Mouse (Mus musculus) layer of hippocampus, postnatal 10 days (tissue): ENCODE measurements around the gene Theg. TPM values are rescaled to one million over a fixed set of nuclear protein-coding genes. Genes with fewer than 3 reads are reported as not detected.

ENCODE experiments used
- DNase-seq, 2 experiments: peaks; one replicate each; pipeline ENCODE4 v3.0.0; 2021; ENCODE audit warnings: low spot score in 2 of 2
- microRNA-seq, 2 experiments: library from miRNA; unstranded; fragments of <30 nt; microRNA quantifications; one replicate each; pipeline ENCODE4 v1.2.0; 2021
- total RNA-seq, 2 experiments: library from RNA; stranded (reverse); gene quantifications; 2 replicates each; pipeline ENCODE4 v1.2.3; 2021

The Theg gene
- total RNA-seq, 2 experiments from 2014 or later, result not detected

DNA sequence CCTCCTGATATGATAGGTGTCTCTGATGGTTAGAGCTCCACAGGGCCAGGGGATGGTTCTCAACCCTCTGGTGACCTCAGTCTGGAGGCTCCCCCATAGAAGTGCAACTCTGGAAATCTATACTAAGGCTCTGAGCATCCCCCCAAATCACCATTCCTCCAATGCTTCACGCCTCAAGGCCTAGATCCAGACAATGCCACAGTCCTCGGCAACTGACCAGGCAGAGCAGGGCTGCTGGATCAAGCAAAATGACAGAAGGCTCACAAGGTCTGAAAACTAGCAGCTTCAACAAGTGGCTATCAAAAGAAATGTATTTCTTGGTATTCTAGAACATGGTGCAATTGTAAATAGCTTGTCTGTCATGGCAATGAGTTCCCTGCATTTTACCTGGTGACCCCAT lies 49.4 kb downstream of the Theg start:
- peak in 1 of 2 experiments; percentile 10 for DNase-seq

GRCm38 (mm10) chr10:79537271-79537670 lies 49.9 kb downstream of the Theg start:
- DNase-seq, result peak in 1 of 2 experiments; percentile 7

DNA sequence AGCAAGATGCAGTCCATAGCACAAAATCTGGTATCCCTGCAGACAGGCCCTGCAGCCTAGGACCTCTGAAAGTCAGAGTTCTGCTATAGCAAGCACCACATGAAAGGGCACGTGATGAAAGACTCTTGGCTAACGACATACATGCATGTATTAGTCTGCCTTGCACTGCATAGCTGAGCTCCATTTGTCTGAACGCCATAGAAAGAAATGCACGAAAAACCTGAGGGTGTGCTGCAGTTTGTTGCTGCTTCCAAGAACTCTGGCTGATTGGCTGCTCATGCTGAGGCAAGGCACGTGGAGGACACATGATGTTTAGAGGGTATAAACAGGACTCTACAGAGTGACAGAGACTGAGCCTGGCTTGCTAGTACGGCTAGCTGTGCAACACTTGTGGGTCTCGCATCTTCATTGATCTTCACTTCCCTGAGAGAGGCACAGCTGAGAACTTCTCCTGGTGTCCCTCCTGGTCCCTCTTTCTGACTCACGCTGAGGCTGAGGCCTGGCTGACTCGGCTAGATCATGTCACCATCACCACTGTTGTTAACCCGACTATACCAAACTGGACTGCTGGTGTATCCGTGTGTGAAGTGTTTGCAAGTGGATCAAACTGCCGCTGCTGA lies 50.6 kb downstream of the Theg start:
- DNase-seq, result no peak

DNA sequence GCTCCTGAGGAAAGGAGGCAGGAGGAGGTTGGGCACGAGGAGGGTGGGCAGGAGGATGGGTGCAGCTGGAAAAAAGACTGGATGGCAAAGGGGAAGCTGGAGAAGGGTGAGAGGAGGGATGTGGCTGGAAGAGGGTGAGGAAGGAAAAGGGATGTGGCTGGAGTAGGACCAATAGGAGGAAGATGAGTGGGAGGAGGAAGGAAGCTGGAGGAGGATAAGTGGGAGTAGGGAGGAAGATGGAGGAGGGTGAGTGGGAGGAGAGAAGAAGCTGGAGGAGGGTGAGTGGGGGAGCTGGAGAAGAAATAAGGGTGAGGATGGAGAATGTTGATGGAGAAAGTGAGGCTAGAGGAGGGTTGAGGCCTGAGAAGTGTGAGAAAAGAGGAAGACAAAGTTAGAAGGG lies 51.7 kb downstream of the Theg start:
- no peak for DNase-seq

- DNase-seq, result no peak
These were observed 52.7 kb downstream of the Theg start for GRCm38 (mm10) chr10:79534426-79534825.

DNA sequence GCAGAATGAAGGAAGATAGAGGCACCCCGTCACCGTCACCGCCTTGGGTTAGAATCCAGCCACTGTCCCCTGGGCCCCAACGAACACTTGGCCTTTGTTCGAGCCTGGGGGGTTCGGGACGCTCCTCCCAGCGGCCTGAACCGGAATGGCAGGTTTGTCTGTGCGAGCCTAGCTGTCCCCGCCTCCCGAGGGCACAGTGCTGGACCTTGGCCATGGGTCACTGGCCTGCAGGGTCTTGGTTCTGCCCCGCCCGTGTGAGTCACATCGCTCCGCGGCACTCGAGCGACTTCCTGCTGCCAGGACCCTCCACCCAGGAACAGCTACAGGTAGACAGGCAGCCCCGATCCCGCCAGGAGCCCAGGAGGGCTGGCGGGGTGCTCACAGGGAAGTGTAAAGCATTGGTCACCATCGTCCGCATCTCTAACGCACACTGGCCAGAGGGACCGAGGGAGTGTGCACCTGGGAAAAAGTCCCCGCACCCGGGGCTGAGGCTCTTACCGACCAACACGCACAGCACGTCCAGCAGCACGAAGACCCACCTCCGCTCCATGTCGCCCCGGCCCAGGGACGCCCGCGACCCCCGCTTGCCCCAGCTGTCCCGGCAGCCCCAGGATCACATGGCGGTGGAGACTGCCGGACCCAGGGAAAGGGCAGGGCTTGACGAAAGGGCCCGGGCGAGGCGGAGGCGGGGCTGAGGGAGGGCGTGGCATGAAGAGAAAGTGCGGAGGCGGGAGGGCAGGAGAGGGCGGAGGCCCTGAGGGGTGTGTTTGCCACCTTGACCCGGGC lies 53.8 kb downstream of the Theg start, which contains the start of gene Plpp2:
Gene Plpp2 (minus strand): TSS at position 671 of the 786 bp plus-strand sequence.
- DNase-seq, result peak; percentile 38 to 56

- DNase-seq, result peak in 1 of 2 experiments; percentile 10
These were observed 54.5 kb downstream of the Theg start for GRCm38 (mm10) chr10:79532678-79533077.

GRCm38 (mm10) chr10:79531593-79531992 lies 55.5 kb downstream of the Theg start:
- DNase-seq, result peak; percentile 3 to 8

GRCm38 (mm10) chr10:79530721-79531120 lies 56.4 kb downstream of the Theg start:
- DNase-seq, result no peak

DNA sequence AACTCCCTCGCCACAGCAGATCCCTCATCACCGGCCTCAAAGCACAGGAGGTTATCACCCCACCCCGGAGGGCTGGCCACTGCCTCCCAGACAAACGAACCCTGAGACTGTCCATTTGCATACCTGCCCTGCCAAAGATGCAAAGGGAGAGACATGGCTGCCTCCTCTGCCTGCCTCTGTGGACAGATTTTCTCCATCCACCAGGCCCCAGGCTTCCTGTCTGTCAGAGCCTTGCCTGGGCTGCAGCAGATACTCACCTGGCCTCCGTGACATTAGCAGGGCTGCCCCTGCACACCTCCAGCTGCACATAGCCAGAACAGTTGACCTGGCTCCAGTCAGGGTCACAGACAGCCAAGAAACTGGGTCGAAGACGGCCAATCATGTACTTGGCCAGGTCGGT lies 56.9 kb downstream of the Theg start:
- peak in 1 of 2 experiments; percentile 8 for DNase-seq

GRCm38 (mm10) chr10:79528081-79528480 lies 59.0 kb downstream of the Theg start:
- DNase-seq, result no peak

DNA sequence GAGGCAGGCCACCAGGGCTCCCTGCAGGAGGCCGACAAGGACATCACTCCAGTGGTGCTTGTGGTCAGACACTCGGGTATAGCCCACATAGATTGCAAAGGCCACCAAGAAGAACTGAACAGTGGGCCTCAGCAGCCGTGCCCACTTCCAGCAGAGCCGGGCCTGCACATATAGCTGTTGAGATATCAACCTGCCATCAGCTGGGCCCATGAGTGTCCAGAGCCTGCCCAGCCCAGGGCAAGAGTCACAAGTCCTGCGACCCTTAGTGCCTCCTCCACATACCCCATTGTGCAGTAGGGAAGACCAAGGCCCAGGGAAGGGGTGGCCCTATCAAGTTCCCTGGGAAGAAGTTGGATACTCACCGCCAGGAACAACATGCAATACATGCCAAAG lies 59.7 kb downstream of the Theg start:
- DNase-seq, result no peak

DNA sequence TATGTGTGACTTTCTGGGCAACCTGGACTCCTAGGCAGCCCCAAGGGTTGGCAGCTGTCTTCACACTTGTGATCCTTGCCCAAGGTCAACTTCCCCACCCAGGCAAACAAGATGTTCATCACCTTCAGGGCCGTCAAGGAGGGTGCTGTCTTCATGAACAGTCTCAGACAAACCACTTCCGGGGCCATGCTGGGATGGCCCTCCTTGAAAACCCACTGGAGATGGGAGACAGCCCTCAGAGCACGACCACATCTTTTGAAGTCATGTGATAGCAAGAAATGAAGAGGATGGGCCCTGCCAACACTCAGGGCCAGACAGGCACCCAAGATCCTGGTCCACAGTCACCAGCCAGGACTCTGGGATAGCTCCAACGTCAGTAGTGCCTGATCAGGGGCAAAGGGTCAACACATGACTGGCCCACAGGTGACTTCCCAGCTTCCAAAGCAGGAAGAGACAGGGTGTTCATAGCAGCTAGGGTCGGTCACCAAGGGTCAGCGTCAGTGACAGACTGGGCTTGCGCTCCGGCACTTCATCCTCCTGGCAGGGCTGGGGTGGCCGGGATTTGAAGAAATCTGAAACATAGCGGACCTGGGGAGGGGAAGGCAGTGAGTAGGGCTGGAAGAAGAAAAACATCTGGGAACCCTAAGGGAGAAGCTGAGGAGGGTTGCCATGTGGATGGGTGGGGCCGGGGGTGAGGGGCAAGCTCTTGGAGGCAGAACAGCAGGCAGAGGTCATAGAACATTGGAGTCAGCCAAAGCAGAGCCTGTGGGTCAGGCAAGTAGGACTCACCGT lies 60.3 kb downstream of the Theg start:
- no peak for DNase-seq

Small RNA genes within 50 kb of the gene (microRNA-seq; reads per million reads assigned to microRNA genes)
- 0 to 0.22 reads per million in 2 experiments for gene Mir6909

Other genes with a start within 250 kb of the Theg start
- gene Vmn2r82, start 230.8 kb downstream of the Theg start, total RNA-seq, result not detected
- gene Vmn2r83, start 118.6 kb downstream of the Theg start, total RNA-seq, result not detected
- 1 to 10 TPM; 4.0 to 4.3 TPM for gene Plpp2, start 53.5 kb downstream of the Theg start, total RNA-seq
- 10 to 100 TPM; 52.1 to 56.3 TPM for gene Mier2, start 32.1 kb downstream of the Theg start, total RNA-seq
- gene C2cd4c, start 26.7 kb upstream of the Theg start, total RNA-seq, result 10 to 100 TPM; 11.0 to 11.3 TPM
- gene Shc2, start 50.6 kb upstream of the Theg start, total RNA-seq, result 10 to 100 TPM; 48.0 to 48.3 TPM
- under 1 TPM; 0.39 to 0.62 TPM for gene Odf3l2, start 58.4 kb upstream of the Theg start, total RNA-seq
- under 1 TPM in 1 of 2 experiments, not detected in 1; 0.32 TPM for gene Madcam1, start 77.2 kb upstream of the Theg start, total RNA-seq
- 10 to 100 TPM; 68.5 to 80.9 TPM for gene Tpgs1, start 82.0 kb upstream of the Theg start, total RNA-seq
- 10 to 100 TPM; 54.8 to 56.2 TPM for gene Cdc34, start 94.9 kb upstream of the Theg start, total RNA-seq
- 1 to 10 TPM; 1.6 to 1.8 TPM for gene Gzmm, start 101.7 kb upstream of the Theg start, total RNA-seq
- 100 to 1,000 TPM; 692 to 694 TPM for gene Bsg, start 117.2 kb upstream of the Theg start, total RNA-seq
- gene Hcn2, start 129.3 kb upstream of the Theg start, total RNA-seq, result 10 to 100 TPM; 82.8 to 84.2 TPM
- 10 to 100 TPM; 36.1 to 44.7 TPM for gene Polrmt, start 159.2 kb upstream of the Theg start, total RNA-seq
- 1 to 10 TPM; 1.2 to 1.7 TPM for gene Fgf22, start 167.7 kb upstream of the Theg start, total RNA-seq
- 10 to 100 TPM; 90.8 to 97.7 TPM for gene Rnf126, start 179.6 kb upstream of the Theg start, total RNA-seq
- 1 to 10 TPM; 1.3 to 1.5 TPM for gene Fstl3, start 189.9 kb upstream of the Theg start, total RNA-seq
- under 1 TPM; 0.21 to 0.31 TPM for gene Prss57, start 203.6 kb upstream of the Theg start, total RNA-seq
- gene Palm, start 206.2 kb upstream of the Theg start, total RNA-seq, result 100 to 1,000 TPM; 392 to 395 TPM
- gene Misp, start 233.7 kb upstream of the Theg start, total RNA-seq, result under 1 TPM; 0.33 to 0.78 TPM